ENCODE assay signal across 25 mouse cellular contexts in genomic region chr3:32535692-32536091, GRCm38 (mm10). TPM values are rescaled to one million over a fixed set of nuclear protein-coding genes. Genes with fewer than 3 reads are reported as not detected.
DNase-seq lines count a peak whose midpoint lies in the region; ATAC-seq and TF ChIP-seq lines count a peak whose summit lies in the region.
"Had no signal": no experiment of that assay in that cellular context is flagged by ENCODE, and none has a peak within 500 bp of the region (broad histone marks: within the 10 kb centered on the region; RNA-seq: fewer than 3 reads in every experiment).

No protein-coding gene starts in this region.

- no peak for TF ChIP-seq POLR2A in lung, adult 2 months (IDR thresholded peaks at IDR 0.05; ENCODE audit: borderline replicate concordance, extremely low read depth, low read depth, low read length)

- H3K36me3 ChIP-seq in liver, embryonic 16.5 days (ENCODE audit: control insufficient read depth, insufficient read depth): peaks cover 3% of the 10 kb centered on the region
- peaks cover 41% of the 10 kb centered on the region for H3K36me3 ChIP-seq in hindbrain, embryonic 12.5 days

- no peaks in the 10 kb centered on the region for H3K27me3 ChIP-seq in liver, embryonic 16.5 days (ENCODE audit: control insufficient read depth, insufficient read depth, low read depth, low read length)
- no peaks in the 10 kb centered on the region for H3K27me3 ChIP-seq in hindbrain, embryonic 12.5 days
- H3K27me3 ChIP-seq: embryonic facial prominence, embryonic 13.5 days; forebrain, embryonic 13.5 days; Patski had no signal

- no peak overlapping the region for H3K4me3 ChIP-seq in gastrocnemius, adult 2 months
- no peak overlapping the region for H3K4me3 ChIP-seq in liver, embryonic 16.5 days (ENCODE audit: low read depth, low read length)
- H3K4me3 ChIP-seq in hindbrain, embryonic 12.5 days: no peak overlapping the region
- no peak overlapping the region for H3K4me3 ChIP-seq in lung, adult 2 months (replicated peaks; ENCODE audit: extremely low read depth, low read depth, low read length)
- H3K4me3 ChIP-seq: embryonic facial prominence, embryonic 13.5 days; forebrain, embryonic 13.5 days; heart, embryonic 10.5 days had no signal

- intact Hi-C loops in gastrocnemius, adult 2 months (cut with DNase I): no loop called here

- peak overlapping the region; percentile 90 for H3K27ac ChIP-seq in gastrocnemius, adult 2 months
- no peak overlapping the region for H3K27ac ChIP-seq in liver, embryonic 16.5 days (ENCODE audit: low read length)
- no peak overlapping the region for H3K27ac ChIP-seq in hindbrain, embryonic 12.5 days
- H3K27ac ChIP-seq: embryonic facial prominence, embryonic 13.5 days; forebrain, embryonic 13.5 days; heart, embryonic 10.5 days; hindbrain, embryonic 14.5 days had no signal

- WGBS in liver, embryonic 16.5 days (ENCODE audit: insufficient replicate concordance): 17% methylated on average over 1 of the region's 1 CpGs
- 82% methylated on average over 1 of the region's 1 CpGs for WGBS in hindbrain, embryonic 12.5 days
- 53% methylated on average over 1 of the region's 1 CpGs for WGBS in lung, adult 2 months

- no peak overlapping the region for H3K9ac ChIP-seq in liver, embryonic 16.5 days (ENCODE audit: low read depth, low read length)
- H3K9ac ChIP-seq in hindbrain, embryonic 12.5 days: no peak overlapping the region
- H3K9ac ChIP-seq: embryonic facial prominence, embryonic 13.5 days; forebrain, embryonic 13.5 days; forebrain, postnatal 0 days; hindbrain, embryonic 14.5 days had no signal

- DNase-seq in gastrocnemius, adult 2 months: no peak
- no peak for DNase-seq in gastrocnemius, postnatal 25 days
- peak; percentile 32 for DNase-seq in 416B (ENCODE audit: low read depth)
- DNase-seq in right cerebral cortex, postnatal 10 days (ENCODE audit: low spot score in 2 of 2): no peak
- no peak for DNase-seq in lung, adult 2 months
- DNase-seq: adrenal gland, adult 2 months; cerebellum, adult 11-12 months; cerebellum, adult 9-10 months; cerebellum, postnatal 25 days; forebrain, postnatal 0 days; gastrocnemius, postnatal 36 days; heart, adult 18-20 months; heart, postnatal 10 days had no signal

- ATAC-seq in erythroid progenitor cell, adult 5-6 weeks (replicated peaks; ENCODE audit: low FRiP score, poor library complexity, severe bottlenecking): 0 out of 2 replicates have a peak, but pooled peaks have one; percentile 54
- peak; percentile 69 for ATAC-seq in liver, embryonic 16.5 days (ENCODE audit: low read depth)
- ATAC-seq in hindbrain, embryonic 12.5 days (ENCODE audit: low FRiP score): no peak
- ATAC-seq: forebrain, embryonic 13.5 days; forebrain, postnatal 0 days; Patski had no signal

- peaks cover 7% of the 10 kb centered on the region for H3K4me1 ChIP-seq in liver, embryonic 16.5 days (ENCODE audit: control insufficient read depth, low read depth, low read length)
- H3K4me1 ChIP-seq in hindbrain, embryonic 12.5 days: 0 out of 2 replicates have a peak, but pooled peaks cover 2% of the 10 kb centered on the region
- peaks cover 9% of the 10 kb centered on the region for H3K4me1 ChIP-seq in lung, adult 2 months (ENCODE audit: control insufficient read depth, insufficient read depth, low read length)
- H3K4me1 ChIP-seq: embryonic facial prominence, embryonic 13.5 days; heart, embryonic 10.5 days had no signal

- no peak for TF ChIP-seq CTCF in gastrocnemius, adult 2 months (IDR thresholded peaks at IDR 0.05)
- no peak for TF ChIP-seq CTCF in lung, adult 2 months (IDR thresholded peaks at IDR 0.05; ENCODE audit: insufficient read depth, low read length)

- H3K9me3 ChIP-seq in liver, embryonic 16.5 days (replicated peaks; ENCODE audit: control insufficient read depth, low read length): no peaks in the 10 kb centered on the region
- H3K9me3 ChIP-seq in hindbrain, embryonic 12.5 days (replicated peaks): no peaks in the 10 kb centered on the region
- H3K9me3 ChIP-seq: embryonic facial prominence, embryonic 13.5 days; forebrain, embryonic 13.5 days; heart, embryonic 10.5 days had no signal

- H3K4me2 ChIP-seq in liver, embryonic 16.5 days (ENCODE audit: low read depth, low read length): no peak overlapping the region
- H3K4me2 ChIP-seq in hindbrain, embryonic 12.5 days (replicated peaks): no peak overlapping the region
- H3K4me2 ChIP-seq: embryonic facial prominence, embryonic 13.5 days; forebrain, embryonic 13.5 days; hindbrain, embryonic 14.5 days had no signal

RNA-seq across cellular contexts. Expression of gene Mfn1, which starts 6.4 kb away (rescaled TPM):
- total RNA-seq in gastrocnemius, adult 2 months (2021): 100 to 1,000 TPM; 216 to 304 TPM
- total RNA-seq in gastrocnemius, postnatal 25 days (2021): 100 to 1,000 TPM; 184 to 204 TPM
- 27.2 and 40.0 TPM in 2 replicates for total RNA-seq in erythroid progenitor cell, adult 5-6 weeks (2015; ENCODE audit: low replicate concordance)
- 15.8 and 51.1 TPM in 2 replicates for total RNA-seq in erythroid progenitor cell, adult 5-6 weeks (2017; ENCODE audit: low replicate concordance)
- 16.3 and 17.0 TPM in 2 replicates for polyA plus RNA-seq in liver, embryonic 16.5 days (2015; fragmentation: Nextera tagmentation; extraction: Ambion mirVana)
- polyA plus RNA-seq in hindbrain, embryonic 12.5 days (2016; fragmentation: Nextera tagmentation; extraction: Ambion mirVana): 48.4 and 55.3 TPM in 2 replicates
- 8.0 and 12.4 TPM in 2 replicates for polyA plus RNA-seq in lung, adult 2 months (2012; rRNA removed)

RNA-seq across cellular contexts. Expression of gene Zfp639, which starts 25.6 kb away (rescaled TPM):
- total RNA-seq in gastrocnemius, adult 2 months (2021): 10 to 100 TPM; 31.8 to 33.1 TPM
- total RNA-seq in gastrocnemius, postnatal 25 days (2021): 10 to 100 TPM; 20.6 to 26.3 TPM
- 46.1 and 51.2 TPM in 2 replicates for total RNA-seq in erythroid progenitor cell, adult 5-6 weeks (2015; ENCODE audit: low replicate concordance)
- total RNA-seq in erythroid progenitor cell, adult 5-6 weeks (2017; ENCODE audit: low replicate concordance): 12.1 and 18.3 TPM in 2 replicates
- polyA plus RNA-seq in liver, embryonic 16.5 days (2015; fragmentation: Nextera tagmentation; extraction: Ambion mirVana): 15.0 and 16.2 TPM in 2 replicates
- polyA plus RNA-seq in hindbrain, embryonic 12.5 days (2016; fragmentation: Nextera tagmentation; extraction: Ambion mirVana): 40.9 and 43.9 TPM in 2 replicates
- 21.6 and 33.8 TPM in 2 replicates for polyA plus RNA-seq in lung, adult 2 months (2012; rRNA removed)

RNA-seq across cellular contexts. Expression of gene Kcnmb3, which starts 43.7 kb away (rescaled TPM):
- not detected for total RNA-seq in gastrocnemius, adult 2 months (2021)
- total RNA-seq in gastrocnemius, postnatal 25 days (2021): not detected
- not detected in 2 replicates for total RNA-seq in erythroid progenitor cell, adult 5-6 weeks (2015; ENCODE audit: low replicate concordance)
- total RNA-seq in erythroid progenitor cell, adult 5-6 weeks (2017; ENCODE audit: low replicate concordance): not detected in 2 replicates
- not detected in 2 replicates for polyA plus RNA-seq in liver, embryonic 16.5 days (2015; fragmentation: Nextera tagmentation; extraction: Ambion mirVana)
- polyA plus RNA-seq in hindbrain, embryonic 12.5 days (2016; fragmentation: Nextera tagmentation; extraction: Ambion mirVana): 0.12 and 0.13 TPM in 2 replicates
- 0.08 TPM in 1 of 2 replicates, not detected in the other for polyA plus RNA-seq in lung, adult 2 months (2012; rRNA removed)
- total RNA-seq: forebrain, postnatal 0 days; heart, adult 18-20 months; hematopoietic stem cell, adult 5-6 weeks had no signal
- polyA plus RNA-seq: adrenal gland, adult 2 months; brain, embryonic 14.5 days; C2C12; embryonic facial prominence, embryonic 13.5 days; forebrain, postnatal 0 days; heart, embryonic 10.5 days; heart, embryonic 14.5 days; Patski had no signal
